Mouse (Mus musculus) cerebellum, postnatal 10 days (tissue): ENCODE data around the gene Meioc.
"Not testable (repeated sequence)": the region's sequence is repeated elsewhere in the genome, so short reads cannot be mapped to it uniquely, and the experiment has no call there.

ENCODE experiments used
- DNase-seq, 2 experiments: peaks; one replicate each; pipeline ENCODE4 v3.0.0; 2021; ENCODE audit warnings: mixed read lengths in 2 of 2

Gene Meioc

DNA sequence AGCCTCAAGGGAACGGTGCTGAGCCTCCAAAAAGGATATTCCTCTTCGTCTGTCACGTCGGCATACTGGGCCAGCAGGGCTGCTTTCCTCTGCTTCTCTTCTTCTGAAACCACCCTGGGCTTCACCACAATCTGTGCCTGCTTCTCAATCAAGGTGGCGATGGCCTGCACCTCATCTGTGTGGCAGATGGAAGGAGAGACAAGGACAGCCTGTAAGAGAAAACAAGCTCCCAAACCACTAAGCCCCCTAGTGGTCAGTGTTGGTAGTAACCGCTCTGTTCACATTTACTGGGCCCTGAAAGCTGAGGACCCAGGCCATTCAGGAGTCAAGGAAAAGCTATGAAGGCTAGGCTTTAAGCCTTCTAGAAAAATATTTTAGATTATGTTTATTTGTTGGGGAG is 26.6 kb downstream of the Meioc start:
- peak; percentile 90 to 94 for DNase-seq

DNA sequence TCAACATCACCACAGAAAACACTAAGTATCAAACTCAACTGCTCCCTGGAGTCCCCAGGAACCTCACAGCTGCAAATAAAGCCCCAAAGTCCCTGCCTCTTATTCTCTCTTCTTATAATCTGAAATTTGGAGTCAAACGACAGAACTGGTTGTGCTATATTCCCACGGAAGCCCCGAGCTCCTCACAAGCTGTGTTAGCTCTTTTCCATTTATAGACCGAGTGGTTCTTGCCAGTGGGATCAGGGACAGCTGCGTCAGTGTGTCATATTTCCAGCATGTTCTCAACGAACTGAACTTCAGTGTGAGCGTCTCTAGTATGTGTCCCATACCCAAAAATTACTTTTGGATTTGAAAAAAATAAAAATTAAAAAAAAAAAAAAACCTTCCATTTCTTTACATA is 31.8 kb downstream of the Meioc start:
- no peak for DNase-seq

DNA sequence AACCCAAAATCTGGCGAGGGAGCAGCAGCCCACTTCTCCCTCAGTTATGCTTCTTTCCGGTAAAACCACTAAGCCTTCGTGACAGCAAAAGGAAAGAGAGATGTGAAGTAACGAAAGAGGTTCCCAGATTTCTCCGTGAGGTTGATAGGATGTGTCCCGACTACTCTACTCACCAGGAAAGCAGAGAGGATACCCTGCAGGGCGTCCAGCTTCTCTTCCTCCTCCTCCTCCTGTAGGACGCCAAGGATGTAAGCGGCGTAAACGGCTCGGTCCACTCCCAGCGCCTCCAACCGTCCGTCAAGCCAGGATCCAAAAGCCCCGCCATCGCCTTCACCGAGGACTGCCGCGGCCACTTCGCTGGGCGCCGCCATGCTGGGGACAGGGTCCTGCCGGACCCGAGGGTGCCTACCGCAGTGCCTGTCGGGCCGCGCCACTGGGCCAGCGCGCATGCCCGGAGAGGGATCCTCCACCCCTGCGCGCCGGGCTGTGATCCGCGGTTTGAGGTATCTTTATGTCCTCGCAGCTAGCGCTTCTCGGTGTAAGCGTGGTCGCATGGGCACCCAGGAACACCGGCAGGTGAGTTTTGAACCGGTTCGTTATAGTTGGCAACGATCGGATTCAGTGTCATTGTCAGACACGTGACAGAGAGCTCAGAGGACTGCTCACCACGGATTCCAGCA is 34.0 kb downstream of the Meioc start, which contains the start of gene Ccdc43:
TSS of gene Ccdc43 (minus strand) at position 445 of the 680 bp plus-strand sequence.
- peak; percentile 89 to 92 for DNase-seq

DNA sequence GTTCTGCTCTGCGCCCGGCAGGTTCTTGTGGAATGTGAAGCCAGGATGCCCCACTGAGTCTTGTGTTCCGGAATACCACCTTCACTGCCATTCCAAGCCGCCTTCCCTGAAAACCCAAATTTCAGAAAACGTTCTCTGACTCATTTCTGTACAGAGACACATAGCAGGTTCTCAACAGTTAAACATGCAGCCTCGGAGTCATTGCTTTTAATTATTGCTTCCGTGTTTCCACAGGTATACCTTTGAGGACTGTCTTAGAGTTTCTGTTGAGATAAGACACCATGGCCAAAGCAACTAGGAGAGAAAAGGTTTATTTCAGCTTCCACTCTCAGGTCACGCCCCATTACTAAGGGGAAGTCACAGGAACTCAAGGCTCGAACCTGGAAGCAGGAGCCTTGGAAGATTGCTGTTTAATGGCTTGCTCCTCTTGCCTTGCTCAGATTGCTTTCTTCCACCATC is 34.5 kb downstream of the Meioc start:
- no peak for DNase-seq

DNA sequence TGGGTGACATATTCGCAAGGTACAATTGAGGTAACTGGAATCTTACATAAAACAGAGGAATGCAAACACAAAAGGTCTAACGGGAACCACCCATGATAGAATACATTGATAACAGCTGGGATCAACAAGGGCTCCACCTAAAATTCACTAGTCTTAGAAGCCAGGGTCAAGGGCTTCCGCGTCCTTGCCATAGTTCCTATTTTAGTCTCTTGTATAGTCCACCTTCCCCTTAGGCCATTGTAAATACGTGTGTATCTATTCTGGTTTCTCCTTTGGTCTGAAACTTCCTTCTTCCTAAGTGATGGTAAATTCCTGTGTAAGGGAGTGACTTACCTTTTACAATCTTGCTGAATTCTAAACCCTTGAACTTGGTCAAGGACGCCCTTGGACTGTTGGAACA is 38.7 kb downstream of the Meioc start:
- DNase-seq: not testable (repeated sequence)

DNA sequence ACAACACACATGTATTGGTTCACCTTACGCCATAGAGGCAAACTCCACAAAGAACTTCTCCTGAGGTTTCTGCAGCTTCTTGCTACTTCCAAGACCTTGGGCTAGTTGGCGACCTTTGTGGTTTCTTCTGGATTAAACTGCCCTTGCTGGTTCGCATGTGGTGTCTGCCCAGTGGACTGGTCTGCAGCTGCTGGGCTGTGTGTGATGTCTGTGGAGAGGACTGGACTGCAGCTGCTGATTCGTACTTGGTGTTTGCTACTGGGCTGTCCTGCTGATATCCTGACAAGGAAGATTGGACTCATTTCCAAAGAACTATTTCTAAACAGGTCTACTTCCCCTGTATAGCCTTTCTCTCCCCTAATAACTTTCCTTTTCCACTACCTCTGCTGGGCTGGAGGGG is 48.9 kb downstream of the Meioc start:
- DNase-seq: no peak

DNA sequence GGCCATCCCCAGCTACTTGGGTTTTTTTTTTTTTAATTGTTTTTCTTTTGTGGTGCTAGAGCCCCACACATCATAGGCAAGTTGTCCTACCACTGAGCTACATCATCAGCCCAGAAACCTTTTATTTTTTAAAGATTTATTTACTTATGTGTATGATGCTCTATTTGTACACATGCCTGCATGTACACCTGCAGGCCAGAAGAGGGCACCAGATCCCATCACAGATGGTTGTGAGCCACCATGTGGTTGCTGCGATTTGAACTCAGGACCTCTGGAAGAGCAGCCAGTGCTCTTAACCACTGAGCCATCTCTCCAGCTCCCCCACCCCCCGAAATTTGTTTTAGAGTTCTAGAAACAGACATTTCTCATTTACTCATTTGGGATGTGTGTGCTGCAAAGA is 51.1 kb downstream of the Meioc start:
- not testable (repeated sequence) for DNase-seq

DNA sequence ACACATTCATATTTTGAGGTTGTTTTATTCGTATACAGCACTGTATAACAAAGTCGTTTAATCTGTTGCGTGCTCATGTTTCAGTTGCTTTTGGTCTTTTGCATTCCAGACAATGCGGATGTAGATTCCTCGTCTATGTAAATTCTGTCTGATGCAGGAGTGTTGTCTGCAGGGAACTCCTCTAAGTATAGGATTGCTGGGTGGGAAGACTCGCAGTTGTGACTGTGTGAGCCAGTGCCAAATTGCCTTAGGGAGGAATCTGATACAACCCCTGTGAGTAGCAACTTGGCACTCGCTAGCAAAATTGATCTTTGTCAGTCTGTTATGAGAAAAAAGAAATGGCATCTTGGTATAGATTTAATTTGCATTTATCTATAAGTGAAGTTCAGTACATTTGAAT is 52.6 kb downstream of the Meioc start:
- no peak for DNase-seq

DNA sequence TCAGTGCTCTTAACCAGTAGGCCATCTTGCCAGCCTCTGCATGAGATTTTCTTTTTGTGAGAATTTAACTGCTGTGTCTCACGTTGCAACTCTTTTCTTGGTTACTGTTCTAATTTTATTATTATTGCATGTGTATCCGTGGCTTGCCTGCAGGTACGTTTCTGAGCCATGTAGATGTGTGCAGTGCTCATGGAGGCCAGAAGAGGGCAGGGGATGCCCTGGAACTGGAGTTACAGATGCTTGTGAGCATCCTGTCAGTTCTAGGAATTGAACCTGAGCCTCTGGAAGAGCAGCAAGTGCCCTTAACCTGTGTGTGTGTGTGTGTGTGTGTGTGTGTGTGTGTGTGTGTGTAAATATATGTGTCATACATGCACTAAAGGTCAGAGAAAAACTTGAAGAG is 62.1 kb downstream of the Meioc start:
- DNase-seq: peak; percentile 62 to 63

DNA sequence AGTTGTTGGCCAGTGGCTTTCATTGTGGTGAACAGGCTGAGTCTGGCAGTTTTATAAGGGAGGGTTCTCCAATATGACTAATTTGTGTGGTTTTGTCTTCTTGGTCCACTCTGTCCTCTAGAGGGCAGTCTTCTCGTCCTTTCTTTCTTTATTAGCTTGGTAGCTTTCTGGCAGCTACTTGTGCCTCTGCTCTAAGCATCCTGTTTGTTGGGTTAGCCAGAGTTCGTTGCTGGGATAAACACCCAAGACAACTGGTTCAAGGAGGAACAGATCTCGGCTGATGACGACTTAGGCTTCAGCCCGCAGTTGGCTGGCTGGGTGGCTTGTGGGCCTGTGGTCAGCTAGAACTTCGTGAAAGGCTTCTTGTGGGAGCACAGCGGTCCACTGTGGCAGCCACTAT is 65.1 kb downstream of the Meioc start:
- peak; percentile 71 to 87 for DNase-seq

DNA sequence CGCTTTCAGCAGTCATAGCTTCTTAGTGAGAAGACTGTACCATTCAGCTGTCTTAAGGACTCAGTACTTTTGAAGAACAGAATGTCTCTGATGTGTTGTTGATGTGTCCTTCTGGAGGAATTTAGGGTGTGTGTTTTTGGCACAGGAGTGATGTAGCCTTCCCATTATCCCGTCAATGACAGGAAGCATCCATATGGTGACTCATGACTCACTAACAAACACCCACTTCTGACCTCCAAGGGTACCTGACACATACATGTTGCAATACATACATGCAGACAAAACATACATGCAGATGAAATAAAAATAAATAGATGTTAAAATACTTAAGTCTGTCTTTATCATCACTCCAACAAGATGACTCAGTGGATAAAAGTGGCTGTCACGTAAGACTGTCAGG is 66.3 kb downstream of the Meioc start:
- no peak for DNase-seq

DNA sequence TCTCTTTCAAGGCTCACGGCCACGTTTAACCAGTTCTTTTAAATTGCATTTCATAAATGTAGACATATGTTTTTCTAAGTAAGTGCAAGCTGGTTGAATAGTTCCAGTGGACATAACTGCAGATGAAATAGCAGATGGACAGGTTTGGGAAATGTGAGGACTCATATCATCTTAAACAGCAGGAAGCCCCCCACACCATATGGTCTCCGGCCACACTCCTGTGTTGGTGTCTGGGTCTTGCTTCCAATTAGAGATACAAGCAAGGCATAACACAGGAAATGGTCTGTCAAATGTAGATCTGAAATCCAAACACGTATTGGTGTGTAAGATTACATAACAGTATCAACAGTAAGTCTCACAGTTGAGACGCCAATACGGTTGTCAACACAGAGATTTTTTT is 67.8 kb downstream of the Meioc start:
- peak; percentile 72 to 78 for DNase-seq
